Mouse (Mus musculus) neural tube, embryonic 10.5 days (tissue): ENCODE data around the gene Rassf4.
A peak's percentile ranks its signal among the peaks of the same experiment; 100 is the strongest.

Experiments
- DNase-seq: peaks from one replicate; pipeline ENCODE4 v3.0.0-alpha.2; 2017; ENCODE audit warnings: low spot score; ENCODE audit errors: extremely low spot score

Gene Rassf4

GRCm38 (mm10) chr6:116673471-116674282, at the start of gene Rassf4:
Gene Rassf4 (minus strand): TSS chr6:116673952.
- peak; percentile 95 for DNase-seq

GRCm38 (mm10) chr6:116718920-116719319, 45.2 kb upstream of the Rassf4 start:
- DNase-seq: no peak

GRCm38 (mm10) chr6:116718361-116718760, 44.6 kb upstream of the Rassf4 start:
- no peak for DNase-seq

- no peak for DNase-seq
Observed at GRCm38 (mm10) chr6:116717851-116718250, 44.1 kb upstream of the Rassf4 start.

GRCm38 (mm10) chr6:116716666-116717065, 42.9 kb upstream of the Rassf4 start, which contains the start of gene Tmem72:
Gene Tmem72 (minus strand): TSS chr6:116716913.
- no peak for DNase-seq

- DNase-seq: no peak
Observed at GRCm38 (mm10) chr6:116715166-116715565, 41.4 kb upstream of the Rassf4 start.

- no peak for DNase-seq
Observed at GRCm38 (mm10) chr6:116714576-116714975, 40.8 kb upstream of the Rassf4 start.

GRCm38 (mm10) chr6:116713966-116714365, 40.2 kb upstream of the Rassf4 start:
- no peak for DNase-seq

- no peak for DNase-seq
Observed at GRCm38 (mm10) chr6:116712503-116712902, 38.8 kb upstream of the Rassf4 start.

GRCm38 (mm10) chr6:116712062-116712461, 38.3 kb upstream of the Rassf4 start:
- no peak for DNase-seq

GRCm38 (mm10) chr6:116704320-116704719, 30.6 kb upstream of the Rassf4 start:
- DNase-seq: no peak

GRCm38 (mm10) chr6:116700821-116701220, 27.1 kb upstream of the Rassf4 start:
- no peak for DNase-seq

GRCm38 (mm10) chr6:116697896-116698425, 24.2 kb upstream of the Rassf4 start:
- no peak for DNase-seq

- DNase-seq: no peak
Observed at GRCm38 (mm10) chr6:116697413-116697812, 23.7 kb upstream of the Rassf4 start.

GRCm38 (mm10) chr6:116694346-116694745, 20.6 kb upstream of the Rassf4 start:
- no peak for DNase-seq

- no peak for DNase-seq
Observed at GRCm38 (mm10) chr6:116693639-116694038, 19.9 kb upstream of the Rassf4 start.

- no peak for DNase-seq
Observed at GRCm38 (mm10) chr6:116682317-116682716, 8.6 kb upstream of the Rassf4 start.

GRCm38 (mm10) chr6:116679563-116680288, 6.0 kb upstream of the Rassf4 start:
- DNase-seq: no peak

- DNase-seq: no peak
Observed at GRCm38 (mm10) chr6:116677321-116677720, 3.6 kb upstream of the Rassf4 start.

GRCm38 (mm10) chr6:116676355-116676913, 2.7 kb upstream of the Rassf4 start:
- DNase-seq: no peak

GRCm38 (mm10) chr6:116674283-116674886, 633 bp upstream of the Rassf4 start:
- DNase-seq: no peak
